Mouse (Mus musculus) limb, embryonic 13.5 days (tissue): ENCODE measurements at regions not wholly inside any gene's neighbourhood (a gene's known extent, or its start where the extent isn't known, plus 50 kb on each side); places are given as distances from the start of the nearest gene placed in this dataset.

ENCODE experiments used
- ATAC-seq: fragments of 200-750 bp; cut with Nextera tagmentation; 2 replicates; pipeline ENCODE4 v1.8.0; 2017; ENCODE audit warnings: low read depth, moderate number of reproducible peaks, moderate TSS enrichment; ENCODE audit not compliant: low FRiP score
- H3K27ac ChIP-seq: fragments of 300-500 bp; sonication (generic); 2 replicates; pipeline ENCODE4 v1.5.1; 2015; ENCODE audit warnings: inconsistent platforms, mild to moderate bottlenecking, moderate library complexity
- H3K27me3 ChIP-seq: fragments of 300-500 bp; sonication (generic); 2 replicates; pipeline ENCODE4 v1.6.1; 2015; ENCODE audit warnings: mild to moderate bottlenecking, inconsistent platforms
- H3K36me3 ChIP-seq: fragments of 300-500 bp; sonication (generic); 2 replicates; pipeline ENCODE4 v1.6.1; 2015; ENCODE audit warnings: inconsistent platforms, mild to moderate bottlenecking, moderate library complexity
- H3K4me1 ChIP-seq: fragments of 300-500 bp; sonication (generic); 2 replicates; pipeline ENCODE4 v1.6.1; 2015; ENCODE audit warnings: inconsistent platforms
- H3K4me2 ChIP-seq: fragments of 300-500 bp; sonication (generic); replicated peaks from 2 replicates; pipeline ENCODE4 v1.6.1; 2015; ENCODE audit warnings: inconsistent platforms, mild to moderate bottlenecking, moderate library complexity
- H3K4me3 ChIP-seq: fragments of 300-500 bp; sonication (generic); 2 replicates; pipeline ENCODE4 v1.5.1; 2015; ENCODE audit warnings: moderate library complexity, mild to moderate bottlenecking, inconsistent platforms
- H3K9ac ChIP-seq: fragments of 300-500 bp; sonication (generic); 2 replicates; pipeline ENCODE4 v1.6.1; 2015; ENCODE audit warnings: mild to moderate bottlenecking, inconsistent platforms
- H3K9me3 ChIP-seq: fragments of 300-500 bp; sonication (generic); 2 replicates; pipeline ENCODE4 v1.6.1; 2016; ENCODE audit warnings: inconsistent platforms
- WGBS: fragments of 180-500 bp; shearing (Covaris S2); methylation state at CpG from one replicate; pipeline ENCODE4 v1.1.7; 2015; 5-methylcytosine and 5-hydroxymethylcytosine counted together

DNA sequence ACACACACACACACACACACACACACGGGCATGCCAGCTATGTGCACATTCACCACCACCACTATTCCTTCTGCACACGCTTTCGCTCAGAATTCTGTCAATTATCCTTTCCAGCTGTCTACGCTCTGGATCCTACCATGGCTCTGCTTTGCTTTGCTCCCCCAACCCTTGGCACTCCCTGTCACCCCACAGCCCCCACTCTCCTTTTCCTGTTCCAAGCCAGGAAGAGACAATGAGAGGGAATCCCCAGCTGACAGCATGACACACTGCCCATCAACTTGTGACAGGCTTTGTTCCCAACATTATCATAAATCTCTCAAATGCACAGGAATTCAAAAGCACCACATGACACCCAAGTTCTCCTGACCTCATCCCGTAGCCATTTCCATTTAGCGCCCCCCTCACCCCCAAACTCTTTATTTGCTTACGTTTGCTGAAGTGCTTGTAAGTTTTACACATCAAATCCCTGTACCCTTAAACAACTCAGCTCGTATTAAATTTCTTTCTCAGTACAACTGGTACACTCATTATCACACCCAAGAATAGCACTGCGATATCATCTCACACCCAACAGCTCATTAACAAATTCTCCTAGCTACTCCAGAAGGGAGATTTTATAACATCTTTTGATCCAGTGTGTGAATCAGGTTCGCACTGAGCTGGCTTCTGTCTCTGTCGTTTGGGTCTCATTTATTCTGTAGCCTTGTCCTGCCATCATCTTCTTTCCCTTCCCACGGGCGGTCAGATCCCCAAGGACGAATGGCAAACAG is 140.3 kb downstream of the Ptpn20 start:
- H3K4me1 ChIP-seq, result peaks cover 15% of the 10 kb centered on the region
- H3K4me2 ChIP-seq, result no peak overlapping the region
- H3K27ac ChIP-seq, result no peak overlapping the region
- H3K9ac ChIP-seq, result no peak overlapping the region
- H3K27me3 ChIP-seq, result no peaks in the 10 kb centered on the region
- WGBS, result 63% methylated on average over 14 of the region's 14 CpGs
- H3K36me3 ChIP-seq, result no peaks in the 10 kb centered on the region
- ATAC-seq, result no peak
- no peaks in the 10 kb centered on the region for H3K9me3 ChIP-seq
- no peak overlapping the region for H3K4me3 ChIP-seq

DNA sequence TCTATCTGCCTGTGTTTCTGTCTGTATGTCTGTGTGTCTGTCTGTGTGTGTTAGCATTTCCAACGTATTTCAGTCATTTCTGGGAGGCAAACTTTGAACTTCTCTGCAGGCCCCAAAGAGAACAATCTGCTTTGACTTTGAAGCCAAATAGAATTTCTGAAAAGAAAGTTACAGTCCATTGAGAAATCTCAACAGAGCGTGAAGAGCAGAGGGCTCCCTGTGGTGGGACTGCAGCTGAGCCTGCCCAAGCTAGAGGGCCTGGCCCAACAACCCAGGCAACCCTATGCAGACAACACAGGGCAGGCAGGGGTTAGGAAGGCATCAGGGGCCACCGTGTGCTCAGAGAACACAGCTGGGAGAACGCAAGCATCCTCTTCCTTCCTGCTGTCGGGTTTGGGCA is 143.7 kb downstream of the Ptpn20 start:
- H3K9me3 ChIP-seq, result no peaks in the 10 kb centered on the region
- no peak overlapping the region for H3K9ac ChIP-seq
- no peak overlapping the region for H3K4me2 ChIP-seq
- no peak for ATAC-seq
- no peak overlapping the region for H3K4me3 ChIP-seq
- peaks cover 3% of the 10 kb centered on the region; the same call in 1 of the 2 replicates for H3K27me3 ChIP-seq
- peaks cover 17% of the 10 kb centered on the region for H3K4me1 ChIP-seq
- 55% methylated on average over 5 of the region's 5 CpGs for WGBS
- H3K36me3 ChIP-seq, result no peaks in the 10 kb centered on the region
- H3K27ac ChIP-seq, result no peak overlapping the region

DNA sequence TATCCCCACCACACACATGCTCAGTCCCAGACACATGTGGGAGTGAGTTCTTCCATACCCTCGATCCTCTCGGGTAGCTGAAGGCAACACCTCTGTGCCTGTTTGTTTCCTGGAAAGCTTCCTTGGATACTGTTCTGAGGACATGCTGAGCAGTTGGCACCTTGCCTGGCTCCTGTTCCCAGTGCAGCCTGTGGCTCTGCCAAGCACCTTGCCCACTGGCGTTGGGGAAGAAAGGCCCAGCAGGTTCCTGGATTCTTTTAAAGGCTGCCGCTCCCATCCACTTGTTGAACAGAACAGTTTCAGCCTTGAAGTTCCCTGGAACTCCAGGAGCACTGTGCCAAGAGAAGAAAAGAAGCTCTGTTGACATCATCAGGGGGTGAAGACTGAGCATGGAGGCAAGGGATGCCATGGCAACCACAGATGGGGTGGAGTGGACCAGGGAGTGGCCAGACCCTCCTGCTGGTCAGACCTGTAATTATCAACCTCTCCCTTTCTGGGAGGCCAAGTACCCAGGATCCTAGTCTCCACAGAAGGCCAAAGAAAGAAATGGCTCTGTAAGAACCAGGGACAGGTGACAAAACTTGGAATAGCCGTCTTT is 145.5 kb downstream of the Ptpn20 start:
- 77% methylated on average over 5 of the region's 5 CpGs for WGBS
- Histone ChIP-seq H3K27me3 (peaks cover 3% of the 10 kb centered on the region), H3K36me3 (no peaks in the 10 kb centered on the region)

DNA sequence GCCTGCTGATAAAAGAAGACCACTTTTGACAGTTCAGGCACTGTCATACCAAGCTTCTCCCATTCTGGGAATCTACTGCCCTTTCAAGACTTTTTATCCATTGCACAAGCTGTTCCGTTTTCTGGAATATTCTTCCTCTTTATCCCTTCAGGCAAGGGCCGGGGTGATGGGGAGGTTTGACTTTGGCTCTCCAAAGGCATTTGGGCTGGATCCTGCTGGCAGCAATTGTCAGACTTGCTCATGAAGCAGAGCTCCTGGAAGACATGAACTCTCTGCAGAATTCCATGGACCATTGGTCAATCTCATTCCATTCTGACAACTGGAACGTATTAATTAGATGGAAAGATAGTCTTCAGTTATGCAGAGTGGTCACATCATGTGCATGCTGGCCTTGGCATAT is 146.6 kb downstream of the Ptpn20 start:
- 93% methylated on average over 3 of the region's 3 CpGs for WGBS
- H3K4me3 ChIP-seq, result no peak overlapping the region
- no peaks in the 10 kb centered on the region for H3K36me3 ChIP-seq
- H3K27ac ChIP-seq, result no peak overlapping the region
- no peak for ATAC-seq
- H3K9me3 ChIP-seq, result no peaks in the 10 kb centered on the region
- H3K4me2 ChIP-seq, result no peak overlapping the region
- H3K27me3 ChIP-seq, result peaks cover 6% of the 10 kb centered on the region
- no peak overlapping the region for H3K9ac ChIP-seq
- peaks cover 8% of the 10 kb centered on the region; the same call in 1 of the 2 replicates for H3K4me1 ChIP-seq

More for the DNA sequence above, 145.5 kb downstream of the Ptpn20 start:
- peaks cover 14% of the 10 kb centered on the region; the same call in 1 of the 2 replicates for H3K4me1 ChIP-seq
- H3K4me3 ChIP-seq, result no peak overlapping the region
- H3K9ac ChIP-seq, result no peak overlapping the region
- H3K9me3 ChIP-seq, result no peaks in the 10 kb centered on the region
- ATAC-seq, result no peak
- no peak overlapping the region for H3K27ac ChIP-seq
- no peak overlapping the region for H3K4me2 ChIP-seq

DNA sequence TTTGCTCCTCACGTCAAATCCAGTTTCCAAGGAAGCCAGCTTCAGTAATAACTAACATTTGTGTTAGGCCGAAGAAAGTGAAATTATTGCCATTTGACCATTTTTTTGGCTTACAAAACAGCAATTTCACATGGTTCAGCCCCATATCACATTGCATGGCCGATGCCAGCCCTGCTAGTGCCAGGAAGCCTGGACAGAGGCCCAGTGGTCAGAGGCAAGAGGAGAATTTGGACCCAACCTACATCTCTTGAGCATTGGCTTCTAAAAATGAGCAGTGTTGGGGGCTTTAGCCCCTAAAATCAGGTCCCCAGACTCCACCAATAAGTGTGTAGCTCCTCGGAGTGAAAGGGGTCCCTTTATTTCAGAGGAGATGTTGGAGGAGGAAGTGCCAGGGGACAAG is 157.2 kb downstream of the Ptpn20 start:
- Histone ChIP-seq H3K9ac (no peak overlapping the region), H3K4me2 (no peak overlapping the region), H3K36me3 (no peaks in the 10 kb centered on the region), H3K27me3 (peaks cover 2% of the 10 kb centered on the region; the same call in 1 of the 2 replicates), H3K27ac (no peak overlapping the region), H3K4me1 (no peaks in the 10 kb centered on the region), H3K9me3 (peaks cover under 1% of the 10 kb centered on the region; the same call in 1 of the 2 replicates), H3K4me3 (no peak overlapping the region)
- no peak for ATAC-seq
- 77% methylated on average over 4 of the region's 4 CpGs for WGBS

DNA sequence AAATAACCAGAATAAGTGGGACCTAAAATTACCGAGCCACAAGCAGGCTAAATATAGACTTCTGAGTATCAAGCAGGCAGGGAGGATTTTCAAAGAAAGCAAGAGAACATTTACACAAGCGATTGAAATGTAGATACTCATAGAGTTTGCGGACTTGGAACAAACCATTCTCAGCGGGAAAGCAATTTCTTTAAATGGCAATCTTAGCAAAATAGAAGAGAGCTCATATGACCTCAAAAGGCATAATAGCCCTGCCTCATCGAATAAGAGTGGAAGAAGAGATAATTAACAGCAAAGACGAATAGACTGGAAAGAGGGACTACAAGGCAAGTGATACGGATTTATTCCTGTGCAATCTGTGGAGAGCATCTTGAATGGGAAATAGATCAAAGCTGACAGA is 163.7 kb upstream of the Gdf10 start:
- WGBS, result 76% methylated on average over 7 of the region's 7 CpGs
- no peaks in the 10 kb centered on the region for H3K27me3 ChIP-seq
- no peaks in the 10 kb centered on the region for H3K36me3 ChIP-seq
- H3K4me1 ChIP-seq, result peaks cover 16% of the 10 kb centered on the region
- no peak overlapping the region for H3K4me2 ChIP-seq
- no peak for ATAC-seq
- no peak overlapping the region for H3K27ac ChIP-seq
- H3K9me3 ChIP-seq, result peaks cover 7% of the 10 kb centered on the region; the same call in 1 of the 2 replicates
- H3K4me3 ChIP-seq, result no peak overlapping the region
- no peak overlapping the region for H3K9ac ChIP-seq

DNA sequence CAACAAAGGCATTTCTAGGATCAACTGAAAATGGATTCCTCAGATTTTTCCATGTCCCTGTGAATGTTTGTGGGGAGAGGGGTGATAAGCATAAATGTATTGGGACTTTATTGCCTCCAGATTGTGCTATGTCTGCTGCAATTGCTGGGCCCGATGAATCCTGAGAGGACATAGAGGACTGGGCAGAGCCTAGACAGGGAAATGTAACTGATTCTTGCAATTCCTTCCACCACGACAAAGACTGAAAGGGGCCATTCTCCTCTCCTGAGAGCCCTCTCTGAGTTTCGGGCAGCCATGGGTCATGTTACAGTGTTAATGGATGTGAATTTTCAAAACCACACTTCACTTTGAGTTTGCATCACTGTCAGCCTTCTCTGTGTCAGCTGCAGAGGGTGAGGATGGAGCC is 159.7 kb upstream of the Gdf10 start:
- H3K9me3 ChIP-seq, result no peaks in the 10 kb centered on the region
- no peak overlapping the region for H3K9ac ChIP-seq
- no peaks in the 10 kb centered on the region for H3K36me3 ChIP-seq
- WGBS, result 35% methylated on average over 3 of the region's 3 CpGs
- peaks cover 16% of the 10 kb centered on the region for H3K4me1 ChIP-seq
- H3K27ac ChIP-seq, result no peak overlapping the region
- ATAC-seq, result no peak
- H3K4me3 ChIP-seq, result no peak overlapping the region
- no peak overlapping the region for H3K4me2 ChIP-seq
- no peaks in the 10 kb centered on the region for H3K27me3 ChIP-seq

DNA sequence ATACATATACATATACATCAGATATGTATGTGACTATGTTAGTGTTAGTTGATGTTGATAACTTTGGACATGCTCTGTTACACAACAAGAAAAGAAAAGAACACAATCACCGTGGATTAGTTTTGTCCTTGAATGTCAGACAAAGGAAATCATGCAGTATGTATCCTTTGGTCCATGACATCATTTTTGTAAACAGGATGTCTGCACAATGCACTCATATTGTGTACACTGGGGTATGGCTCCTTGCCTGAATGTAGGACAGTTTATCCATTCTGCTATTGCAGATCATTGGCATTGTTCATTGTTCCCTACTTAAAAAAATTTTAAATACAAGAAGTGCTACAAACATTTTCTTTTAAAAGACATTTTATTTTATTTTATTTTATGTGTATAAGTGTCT is 157.6 kb upstream of the Gdf10 start:
- Histone ChIP-seq H3K4me3 (no peak overlapping the region), H3K4me2 (no peak overlapping the region), H3K27me3 (no peaks in the 10 kb centered on the region), H3K36me3 (no peaks in the 10 kb centered on the region), H3K9me3 (no peaks in the 10 kb centered on the region), H3K9ac (no peak overlapping the region), H3K27ac (no peak overlapping the region), H3K4me1 (peaks cover 12% of the 10 kb centered on the region)
- no peak for ATAC-seq
- 89% methylated on average over 1 of the region's 1 CpGs for WGBS

DNA sequence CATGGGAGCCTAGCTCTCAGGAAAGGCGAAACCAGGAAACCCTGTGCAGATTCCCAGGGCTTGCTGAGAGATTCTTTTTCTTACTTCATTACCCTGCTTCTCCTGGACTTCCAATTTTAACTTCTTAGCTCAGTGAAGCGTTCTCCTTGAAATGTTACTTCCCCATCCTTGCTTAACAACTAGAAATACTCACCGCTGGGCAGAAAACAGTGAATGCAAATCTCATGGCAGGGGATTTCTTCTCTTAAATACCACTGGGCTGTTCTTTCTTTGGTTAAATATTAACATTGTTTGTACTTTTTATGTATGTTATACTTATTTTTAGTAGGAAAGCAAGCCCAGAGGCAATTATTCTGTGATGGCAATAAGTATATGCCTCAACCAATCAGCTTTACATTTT is 151.0 kb upstream of the Gdf10 start:
- no peak overlapping the region for H3K4me2 ChIP-seq
- no peaks in the 10 kb centered on the region for H3K36me3 ChIP-seq
- H3K27me3 ChIP-seq, result no peaks in the 10 kb centered on the region
- ATAC-seq, result no peak
- no peaks in the 10 kb centered on the region; the same call in 1 of the 2 replicates for H3K4me1 ChIP-seq
- no peaks in the 10 kb centered on the region for H3K9me3 ChIP-seq
- H3K4me3 ChIP-seq, result no peak overlapping the region
- H3K9ac ChIP-seq, result no peak overlapping the region
- H3K27ac ChIP-seq, result no peak overlapping the region
- 79% methylated on average over 3 of the region's 3 CpGs for WGBS

DNA sequence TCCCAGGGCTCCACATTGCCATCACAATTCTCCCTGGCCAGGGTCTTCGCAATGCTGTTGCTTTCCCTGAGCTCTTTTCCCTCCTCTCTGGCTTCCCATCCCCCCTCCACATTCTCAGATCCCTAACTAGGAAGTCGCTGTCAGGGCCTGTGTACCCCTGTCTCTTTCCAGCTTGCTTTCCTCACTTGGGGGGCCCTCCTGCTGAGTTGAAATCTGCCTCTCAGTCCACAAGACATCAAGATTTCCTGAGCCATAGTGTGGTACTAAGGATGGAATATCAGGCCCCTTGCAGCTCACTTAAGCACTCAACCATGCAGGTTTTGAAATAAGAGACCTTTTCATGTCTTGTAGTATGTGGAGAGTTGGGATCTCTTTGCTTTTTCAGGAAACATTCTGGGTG is 133.8 kb upstream of the Gdf10 start:
- no peak overlapping the region for H3K4me3 ChIP-seq
- H3K27ac ChIP-seq, result no peak overlapping the region
- H3K9me3 ChIP-seq, result no peaks in the 10 kb centered on the region
- 54% methylated on average over 2 of the region's 2 CpGs for WGBS
- H3K4me2 ChIP-seq, result no peak overlapping the region
- ATAC-seq, result no peak
- H3K27me3 ChIP-seq, result no peaks in the 10 kb centered on the region
- H3K36me3 ChIP-seq, result no peaks in the 10 kb centered on the region
- no peak overlapping the region for H3K9ac ChIP-seq
- peaks cover 15% of the 10 kb centered on the region for H3K4me1 ChIP-seq

DNA sequence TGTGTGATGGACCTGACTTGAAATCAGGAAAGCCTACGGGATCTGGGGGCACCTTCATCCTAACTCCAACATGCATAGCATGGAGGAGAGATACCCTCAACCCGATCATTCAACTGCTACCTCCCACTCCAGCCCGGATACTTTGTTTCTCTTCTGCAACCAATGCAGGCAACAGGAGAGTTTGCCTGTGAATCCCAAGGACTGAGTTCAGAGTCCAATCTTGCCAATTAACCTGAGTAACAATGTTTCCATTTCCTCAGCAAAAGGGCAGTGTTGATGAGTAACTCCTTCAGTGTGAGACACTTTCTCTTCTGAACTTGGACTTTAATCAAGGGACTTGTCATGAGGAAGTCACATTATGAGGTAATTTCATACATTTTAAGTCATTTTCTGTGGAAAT is 129.1 kb upstream of the Gdf10 start:
- Histone ChIP-seq H3K36me3 (no peaks in the 10 kb centered on the region), H3K27me3 (no peaks in the 10 kb centered on the region; the same call in 1 of the 2 replicates), H3K9me3 (no peaks in the 10 kb centered on the region), H3K27ac (peak overlapping the region; percentile 17; the same call in 1 of the 2 replicates), H3K4me2 (no peak overlapping the region), H3K9ac (no peak overlapping the region), H3K4me3 (no peak overlapping the region), H3K4me1 (peaks cover 44% of the 10 kb centered on the region)
- WGBS, result 63% methylated on average over 3 of the region's 3 CpGs
- no peak for ATAC-seq

DNA sequence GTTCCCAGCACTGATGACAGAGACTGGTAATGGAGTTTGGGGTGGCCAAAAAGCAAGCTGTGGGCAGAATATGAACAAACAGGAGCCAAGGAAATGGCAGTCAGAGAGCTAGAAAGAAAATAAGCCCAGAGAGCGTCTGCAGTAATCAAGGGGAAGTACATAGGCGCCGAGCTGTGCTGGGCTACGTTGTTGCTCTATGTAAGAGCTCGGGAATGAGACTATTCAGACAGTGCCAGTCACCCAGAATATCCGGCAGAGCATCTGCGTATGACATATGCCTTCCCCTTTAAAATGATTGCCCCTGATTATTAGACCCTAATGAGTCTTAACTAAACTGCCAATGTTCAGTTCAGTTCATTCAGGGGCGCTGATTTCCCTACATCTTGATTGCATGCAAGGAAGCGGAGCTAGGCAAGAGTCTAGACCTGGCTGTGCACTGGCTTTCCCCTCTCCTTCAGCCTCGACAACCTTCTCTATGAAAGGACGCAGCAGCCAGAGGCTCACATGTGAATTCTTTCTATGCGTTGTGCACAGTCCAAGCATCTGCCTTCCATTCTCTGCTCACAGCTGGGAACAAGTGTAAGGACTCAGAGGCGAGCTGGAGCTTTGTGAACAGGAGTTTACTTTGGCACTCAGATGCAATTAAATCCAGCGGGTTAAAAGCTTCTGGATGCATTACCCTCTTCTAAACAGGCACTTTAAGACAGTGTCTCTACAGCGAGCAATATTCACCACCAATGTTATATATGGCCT is 125.7 kb upstream of the Gdf10 start:
- H3K4me2 ChIP-seq, result peak overlapping the region; percentile 40

More for the DNA sequence above, 125.7 kb upstream of the Gdf10 start:
- no peak overlapping the region for H3K4me3 ChIP-seq
- ATAC-seq, result peak; percentile 63
- no peaks in the 10 kb centered on the region for H3K36me3 ChIP-seq
- H3K27ac ChIP-seq, result peak overlapping the region; percentile 29; the same call in 1 of the 2 replicates
- 0 out of 2 replicates have a peak, but pooled peaks cover 4% of the 10 kb centered on the region for H3K9me3 ChIP-seq
- H3K4me1 ChIP-seq, result peaks cover 45% of the 10 kb centered on the region
- no peaks in the 10 kb centered on the region; the same call in 1 of the 2 replicates for H3K27me3 ChIP-seq
- WGBS, result 38% methylated on average over 15 of the region's 15 CpGs
- H3K9ac ChIP-seq, result no peak overlapping the region
